Mouse (Mus musculus) G1E (cell line): ENCODE results near the gene Efs.

Source experiments
- CTCF ChIP-seq: IDR thresholded peaks from 2 replicates; pipeline ENCODE4 v1.5.1; 2012; ENCODE audit warnings: low read depth, low read length, inconsistent platforms, mixed read lengths
- GATA1 ChIP-seq: IDR thresholded peaks from 2 replicates; pipeline ENCODE4 v1.6.1; 2012; ENCODE audit warnings: borderline replicate concordance, low read length, inconsistent platforms, mixed read lengths
- GATA2 ChIP-seq: IDR thresholded peaks from 2 replicates; pipeline ENCODE4 v1.6.1; 2012; ENCODE audit warnings: low read depth, low read length, inconsistent platforms, borderline replicate concordance
- POLR2AphosphoS5 ChIP-seq: IDR thresholded peaks from 2 replicates; pipeline ENCODE4 v1.6.1; 2012; ENCODE audit warnings: low read depth, low read length, inconsistent platforms; ENCODE audit not compliant: insufficient replicate concordance
- TAL1 ChIP-seq: conservative IDR thresholded peaks from 2 replicates; pipeline ENCODE4 v1.6.1; 2012; ENCODE audit warnings: low read depth, low read length, inconsistent platforms, mixed read lengths

DNA sequence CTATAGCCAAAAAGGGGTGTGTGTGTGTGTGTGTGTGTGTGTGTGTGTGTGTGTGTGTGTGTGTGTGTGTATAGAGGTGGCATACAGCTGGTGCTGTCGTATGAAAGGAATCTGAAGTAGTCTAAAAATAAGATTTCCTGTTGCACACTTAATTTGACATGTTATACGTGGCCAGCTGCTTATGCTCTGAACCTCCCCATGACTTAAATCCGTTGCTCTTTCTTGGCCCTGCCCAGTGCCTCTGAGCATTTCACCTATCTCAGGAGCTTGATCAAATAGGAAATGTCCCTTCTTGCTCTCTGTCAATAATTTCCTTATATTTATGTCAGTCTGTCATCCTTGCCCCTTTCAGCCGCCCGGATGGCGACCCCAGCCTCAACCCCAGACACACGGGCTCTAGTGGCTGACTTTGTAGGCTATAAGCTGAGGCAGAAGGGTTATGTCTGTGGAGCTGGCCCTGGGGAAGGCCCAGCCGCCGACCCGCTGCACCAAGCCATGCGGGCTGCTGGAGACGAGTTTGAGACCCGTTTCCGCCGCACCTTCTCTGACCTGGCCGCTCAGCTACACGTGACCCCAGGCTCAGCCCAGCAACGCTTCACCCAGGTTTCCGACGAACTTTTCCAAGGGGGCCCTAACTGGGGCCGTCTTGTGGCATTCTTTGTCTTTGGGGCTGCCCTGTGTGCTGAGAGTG is 41.8 kb downstream of the Efs start:
- no peak for TF ChIP-seq CTCF
- TF ChIP-seq GATA1: no peak
- TF ChIP-seq TAL1: no peak
- TF ChIP-seq GATA2: no peak
- no peak for TF ChIP-seq POLR2AphosphoS5
